Comparison of ENCODE assay signal across 36 mouse cellular contexts in the genomic region with DNA sequence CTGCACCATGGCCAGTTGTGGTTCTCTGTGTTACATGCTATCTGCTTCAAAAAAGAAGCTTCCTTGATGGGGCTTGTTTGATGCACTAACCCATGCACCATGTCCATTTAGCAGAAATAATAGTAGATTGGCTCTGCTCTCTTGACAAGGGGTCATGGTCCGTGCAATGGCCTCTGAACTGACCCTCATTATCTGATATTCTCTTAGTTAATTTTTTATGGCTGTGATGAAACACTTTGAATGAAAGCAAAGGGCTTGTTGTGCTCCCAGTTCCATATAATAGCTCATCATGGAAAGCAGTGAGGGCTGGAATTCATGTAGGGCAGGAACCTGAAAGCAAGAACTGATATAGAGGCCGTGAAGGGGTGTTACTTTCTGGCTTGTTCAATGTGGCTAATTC. TPM values are rescaled to one million over a fixed set of nuclear protein-coding genes. Genes with fewer than 3 reads are reported as not detected.
"Had no signal": no experiment of that assay in that cellular context is flagged by ENCODE, and none has a peak within 500 bp of the region (broad histone marks: within the 10 kb centered on the region; RNA-seq: fewer than 3 reads in every experiment).

No protein-coding gene starts in this region.

- H3K9ac ChIP-seq: embryonic facial prominence, embryonic 12.5 days; embryonic facial prominence, embryonic 13.5 days; embryonic facial prominence, embryonic 15.5 days; forebrain, embryonic 12.5 days; forebrain, embryonic 13.5 days; forebrain, embryonic 15.5 days; forebrain, postnatal 0 days had no signal

- H3K4me2 ChIP-seq: embryonic facial prominence, embryonic 12.5 days; embryonic facial prominence, embryonic 13.5 days; embryonic facial prominence, embryonic 15.5 days; forebrain, embryonic 12.5 days; forebrain, embryonic 13.5 days; forebrain, embryonic 15.5 days had no signal

- H3K36me3 ChIP-seq: embryonic facial prominence, embryonic 10.5 days; embryonic facial prominence, embryonic 12.5 days; embryonic facial prominence, embryonic 13.5 days; embryonic facial prominence, embryonic 15.5 days; forebrain, embryonic 10.5 days; forebrain, embryonic 12.5 days; forebrain, embryonic 15.5 days had no signal

- H3K9me3 ChIP-seq: embryonic facial prominence, embryonic 10.5 days; embryonic facial prominence, embryonic 12.5 days; embryonic facial prominence, embryonic 13.5 days; embryonic facial prominence, embryonic 15.5 days; forebrain, embryonic 10.5 days; forebrain, embryonic 12.5 days; forebrain, embryonic 13.5 days; forebrain, embryonic 15.5 days had no signal

- ATAC-seq: forebrain, embryonic 13.5 days; forebrain, embryonic 14.5 days; forebrain, embryonic 15.5 days; forebrain, embryonic 16.5 days; forebrain, postnatal 0 days had no signal

- H3K27ac ChIP-seq: embryonic facial prominence, embryonic 10.5 days; embryonic facial prominence, embryonic 12.5 days; embryonic facial prominence, embryonic 13.5 days; embryonic facial prominence, embryonic 15.5 days; forebrain, embryonic 10.5 days; forebrain, embryonic 12.5 days; forebrain, embryonic 13.5 days; forebrain, embryonic 15.5 days; gastrocnemius, adult 2 months; heart, adult 2 months had no signal

- H3K4me1 ChIP-seq: embryonic facial prominence, embryonic 10.5 days; embryonic facial prominence, embryonic 12.5 days; embryonic facial prominence, embryonic 13.5 days; embryonic facial prominence, embryonic 15.5 days; forebrain, embryonic 10.5 days; forebrain, embryonic 12.5 days; forebrain, embryonic 13.5 days; forebrain, embryonic 15.5 days had no signal

- DNase-seq: cerebellum, adult 8-10 months; cerebellum, adult 9-10 months; cerebellum, adult 9-11 months; cerebellum, postnatal 10 days; cerebellum, postnatal 14 days; cerebellum, postnatal 25 days; cerebellum, postnatal 36 days; embryo, embryonic 11 days; forebrain, postnatal 0 days; gastrocnemius, adult 2 months; gastrocnemius, postnatal 10 days; gastrocnemius, postnatal 14 days; gastrocnemius, postnatal 25 days; gastrocnemius, postnatal 36 days; heart, adult 18-20 months; heart, adult 2 months had no signal

- H3K4me3 ChIP-seq: embryonic facial prominence, embryonic 10.5 days; embryonic facial prominence, embryonic 12.5 days; embryonic facial prominence, embryonic 13.5 days; embryonic facial prominence, embryonic 15.5 days; erythroblast, embryonic 14.5 days; forebrain, embryonic 10.5 days; forebrain, embryonic 12.5 days; forebrain, embryonic 13.5 days; forebrain, embryonic 15.5 days; gastrocnemius, adult 2 months; heart, adult 2 months had no signal

- H3K27me3 ChIP-seq: embryonic facial prominence, embryonic 12.5 days; embryonic facial prominence, embryonic 13.5 days; embryonic facial prominence, embryonic 15.5 days; forebrain, embryonic 12.5 days; forebrain, embryonic 13.5 days; forebrain, embryonic 15.5 days had no signal

RNA-seq across cellular contexts. Expression of gene Rtp2, which starts 12.8 kb away (rescaled TPM):
- total RNA-seq: common myeloid progenitor, adult 5-6 weeks; gastrocnemius, adult 18-20 months; gastrocnemius, adult 2 months; gastrocnemius, adult 8-10 months; gastrocnemius, postnatal 10 days; gastrocnemius, postnatal 14 days; gastrocnemius, postnatal 25 days; gastrocnemius, postnatal 36 days; gastrocnemius, postnatal 4 days; granulocyte monocyte progenitor cell, adult 5-6 weeks; heart, adult 18-20 months; heart, adult 2 months; heart, adult 8-10 months had no signal
- polyA plus RNA-seq: embryonic facial prominence, embryonic 11.5 days; erythroblast, embryonic 14.5 days; forebrain, embryonic 10.5 days; forebrain, embryonic 11.5 days; forebrain, embryonic 13.5 days; forebrain, embryonic 14.5 days; forebrain, embryonic 15.5 days; gonadal fat pad, adult 2 months; heart, adult 2 months had no signal

RNA-seq across cellular contexts. Expression of gene Sst, which starts 28.7 kb away (rescaled TPM):
- total RNA-seq: common myeloid progenitor, adult 5-6 weeks; gastrocnemius, adult 18-20 months; gastrocnemius, adult 2 months; gastrocnemius, adult 8-10 months; gastrocnemius, postnatal 14 days; gastrocnemius, postnatal 25 days; gastrocnemius, postnatal 36 days; gastrocnemius, postnatal 4 days; granulocyte monocyte progenitor cell, adult 5-6 weeks; heart, adult 18-20 months; heart, adult 2 months; heart, adult 8-10 months had no signal
- polyA plus RNA-seq: erythroblast, embryonic 14.5 days; gonadal fat pad, adult 2 months; heart, adult 2 months had no signal
